Mouse (Mus musculus) heart, postnatal 0 days (tissue): Measurements from ENCODE around the gene Neb.
"Not testable (repeated sequence)": the region's sequence is repeated elsewhere in the genome, so short reads cannot be mapped to it uniquely, and the experiment has no call there.

Experiments
- CTCF ChIP-seq: IDR thresholded peaks from 2 replicates; pipeline ENCODE4 v1.5.1; 2016; ENCODE audit warnings: antibody characterized with exemption, control low read depth, low read depth
- EP300 ChIP-seq: IDR thresholded peaks from 2 replicates; pipeline ENCODE4 v1.6.1; 2016; ENCODE audit warnings: antibody characterized with exemption, low read depth

- TF ChIP-seq CTCF, EP300: not testable (repeated sequence)
Measured at GRCm38 (mm10) chr2:52131370-52131769, 246.9 kb downstream of the Neb start.
